Mouse (Mus musculus) heart, embryonic 14.5 days (tissue): ENCODE data around the gene Bmpr1b. TPM values are rescaled to one million over a fixed set of nuclear protein-coding genes. Genes with fewer than 3 reads are reported as not detected.

Experiments
- ATAC-seq: fragments of 200-750 bp; cut with Nextera tagmentation; 2 replicates; pipeline ENCODE4 v1.8.0; 2017; ENCODE audit warnings: low read depth, moderate TSS enrichment; ENCODE audit not compliant: insufficient number of reproducible peaks, insufficient read depth, low FRiP score
- H3K27ac ChIP-seq, 2 experiments: fragments of 200-500 bp in 1 of 2; fragments of 300-500 bp in 1 of 2; sonication (generic) in 1 of 2; replicated peaks in 1 of 2; 2 replicates each; pipeline ENCODE4 v1.5.1; 2012 to 2014; ENCODE audit warnings: low read depth in 2 of 2, low read length in 2 of 2, control low read depth in 1 of 2, mild to moderate bottlenecking in 1 of 2, mixed read lengths in 1 of 2; ENCODE audit not compliant: control insufficient read depth in 1 of 2, insufficient read depth in 1 of 2
- H3K27me3 ChIP-seq: fragments of 300-500 bp; sonication (generic); 2 replicates; pipeline ENCODE4 v1.6.1; 2014; ENCODE audit warnings: mild to moderate bottlenecking, low read length, control low read depth; ENCODE audit not compliant: control insufficient read depth, insufficient read depth
- H3K36me3 ChIP-seq: fragments of 300-500 bp; sonication (generic); 2 replicates; pipeline ENCODE4 v1.6.1; 2014; ENCODE audit warnings: mild to moderate bottlenecking, control low read depth, low read length, mixed read lengths; ENCODE audit not compliant: control insufficient read depth, insufficient read depth
- H3K4me1 ChIP-seq, 2 experiments: fragments of 200-500 bp in 1 of 2; fragments of 300-500 bp in 1 of 2; sonication (generic) in 1 of 2; 2 replicates each; pipeline ENCODE4 v1.6.1; 2012 to 2014; ENCODE audit warnings: low read length in 2 of 2, control low read depth in 1 of 2, mixed read lengths in 1 of 2; ENCODE audit not compliant: control insufficient read depth in 2 of 2, insufficient read depth in 2 of 2
- H3K4me2 ChIP-seq: fragments of 300-500 bp; sonication (generic); 2 replicates; pipeline ENCODE4 v1.6.1; 2014; ENCODE audit warnings: mild to moderate bottlenecking, low read length
- H3K4me3 ChIP-seq, 2 experiments: fragments of 200-500 bp in 1 of 2; fragments of 300-500 bp in 1 of 2; sonication (generic) in 1 of 2; 2 replicates each; pipeline ENCODE4 v1.5.1; 2012 to 2014; ENCODE audit warnings: low read length in 2 of 2, mild to moderate bottlenecking in 2 of 2, control low read depth in 1 of 2, low read depth in 1 of 2, moderate library complexity in 1 of 2; ENCODE audit not compliant: control insufficient read depth in 1 of 2, insufficient read depth in 1 of 2
- H3K9ac ChIP-seq: fragments of 300-500 bp; sonication (generic); 2 replicates; pipeline ENCODE4 v1.6.1; 2014; ENCODE audit warnings: mild to moderate bottlenecking, low read length
- H3K9me3 ChIP-seq: fragments of 300-500 bp; sonication (generic); 2 replicates; pipeline ENCODE4 v1.6.1; 2016; ENCODE audit warnings: low read length, control low read depth; ENCODE audit not compliant: control insufficient read depth
- WGBS: fragments of 180-500 bp; shearing (Covaris S2); extraction: QIAGEN DNeasy Blood & Tissue Kit; methylation state at CpG from one replicate; pipeline ENCODE4 v1.1.7; 2014; 5-methylcytosine and 5-hydroxymethylcytosine counted together
- polyA plus RNA-seq: library from polyadenylated mRNA; unstranded; fragments of >200 nt; fragmentation: Nextera tagmentation; extraction: Ambion mirVana; gene quantifications from 2 replicates; pipeline ENCODE4 v1.2.1, GENCODE M21; 2014

Gene Bmpr1b
- polyA plus RNA-seq, 1 experiment from 2014 or later, result 0.70 TPM

DNA sequence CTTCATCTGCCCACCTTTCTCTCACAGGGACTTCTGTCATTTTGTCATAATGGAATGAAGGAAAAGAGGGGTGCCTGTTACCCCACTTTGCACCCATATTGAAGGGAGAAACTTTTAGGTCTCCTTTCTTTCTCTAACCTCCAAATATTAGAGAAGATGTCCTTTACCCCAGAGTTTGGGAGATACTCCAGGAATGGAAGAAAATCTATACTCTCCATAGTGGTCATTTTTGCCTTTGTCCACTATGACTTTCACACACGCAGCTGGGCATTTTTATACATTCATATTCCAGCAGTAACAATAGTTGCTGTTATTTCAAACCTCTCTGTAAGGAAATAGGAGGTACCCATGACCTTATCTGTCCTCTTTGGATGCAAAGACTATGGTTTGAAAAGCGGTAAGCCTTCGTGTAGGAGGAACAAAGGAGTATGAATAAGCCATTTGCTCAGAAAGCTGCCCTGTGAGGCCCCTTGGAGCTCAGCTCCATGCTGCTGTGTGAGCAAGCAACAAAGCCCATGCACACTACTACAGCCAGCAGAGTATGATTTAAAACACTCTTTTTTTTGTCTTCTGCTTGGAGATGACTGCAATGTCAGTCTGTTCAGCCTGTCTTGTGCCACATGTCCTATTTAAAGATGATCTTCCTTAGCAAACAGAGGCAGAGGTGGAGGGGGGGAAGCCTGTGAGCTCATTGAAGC is 350.5 kb downstream of the Bmpr1b start:
- Histone ChIP-seq H3K4me3 (no peak overlapping the region), H3K9ac (no peak overlapping the region), H3K27ac (no peak overlapping the region), H3K4me1 (peaks cover 0 to 2% of the 10 kb centered on the region in 2 experiments; a peak in 1 of 4 replicates), H3K36me3 (no peaks in the 10 kb centered on the region), H3K4me2 (no peak overlapping the region), H3K9me3 (no peaks in the 10 kb centered on the region), H3K27me3 (no peaks in the 10 kb centered on the region)
- 36% methylated on average over 3 of the region's 3 CpGs for WGBS
- no peak for ATAC-seq

- no peak for ATAC-seq
- H3K9me3 ChIP-seq, result no peaks in the 10 kb centered on the region
- 73% methylated on average over 1 of the region's 1 CpGs for WGBS
Observed at GRCm38 (mm10) chr3:141814776-141815175, 354.4 kb downstream of the Bmpr1b start.

GRCm38 (mm10) chr3:141811348-141811747 is 357.9 kb downstream of the Bmpr1b start:
- H3K4me2 ChIP-seq, result no peak overlapping the region
- H3K27me3 ChIP-seq, result no peaks in the 10 kb centered on the region
- 14% methylated on average over 2 of the region's 2 CpGs for WGBS
- H3K9ac ChIP-seq, result no peak overlapping the region
- H3K4me1 ChIP-seq, result no peaks in the 10 kb centered on the region
- no peak overlapping the region for H3K4me3 ChIP-seq
- H3K9me3 ChIP-seq, result no peaks in the 10 kb centered on the region
- no peak overlapping the region for H3K27ac ChIP-seq
- no peak for ATAC-seq
- H3K36me3 ChIP-seq, result no peaks in the 10 kb centered on the region

More at GRCm38 (mm10) chr3:141814776-141815175, 354.4 kb downstream of the Bmpr1b start:
- Histone ChIP-seq H3K4me3 (no peak overlapping the region), H3K9ac (no peak overlapping the region), H3K36me3 (no peaks in the 10 kb centered on the region), H3K27ac (no peak overlapping the region), H3K4me1 (peaks cover 0 to 2% of the 10 kb centered on the region in 2 experiments; a peak in 1 of 4 replicates), H3K4me2 (no peak overlapping the region), H3K27me3 (no peaks in the 10 kb centered on the region)

DNA sequence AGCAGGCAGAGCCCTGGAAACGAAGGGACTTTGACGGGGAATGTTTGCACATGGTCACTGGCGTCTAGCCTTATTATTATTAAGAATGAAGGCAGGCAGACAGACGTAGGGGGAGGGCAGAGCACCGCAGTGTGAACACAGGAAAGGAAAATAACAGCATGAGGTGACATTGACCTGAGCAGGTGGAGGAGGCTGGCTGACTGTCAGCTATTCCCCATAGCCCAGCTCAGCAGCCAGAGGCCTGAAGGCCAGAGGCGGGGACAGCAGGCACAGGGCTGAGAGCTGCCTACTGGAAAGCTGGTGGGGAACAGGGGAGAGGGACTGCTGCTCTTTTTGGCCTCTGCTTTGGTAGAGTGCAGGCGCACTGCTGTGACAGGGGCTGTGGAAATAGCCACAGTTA is 358.3 kb downstream of the Bmpr1b start:
- ATAC-seq, result no peak
- Histone ChIP-seq H3K9ac (no peak overlapping the region), H3K27me3 (no peaks in the 10 kb centered on the region), H3K4me1 (no peaks in the 10 kb centered on the region), H3K4me2 (no peak overlapping the region), H3K27ac (no peak overlapping the region), H3K4me3 (no peak overlapping the region), H3K36me3 (no peaks in the 10 kb centered on the region), H3K9me3 (no peaks in the 10 kb centered on the region)
- 59% methylated on average over 7 of the region's 7 CpGs for WGBS

- no peaks in the 10 kb centered on the region for H3K9me3 ChIP-seq
- no peak overlapping the region for H3K4me3 ChIP-seq
- 62% methylated on average over 3 of the region's 3 CpGs for WGBS
- no peak overlapping the region for H3K4me2 ChIP-seq
- H3K36me3 ChIP-seq, result no peaks in the 10 kb centered on the region
- no peaks in the 10 kb centered on the region for H3K27me3 ChIP-seq
- no peak overlapping the region for H3K27ac ChIP-seq
- H3K9ac ChIP-seq, result no peak overlapping the region
- ATAC-seq, result no peak
- H3K4me1 ChIP-seq, result no peaks in the 10 kb centered on the region
Observed at GRCm38 (mm10) chr3:141809581-141809980, 359.6 kb downstream of the Bmpr1b start.

DNA sequence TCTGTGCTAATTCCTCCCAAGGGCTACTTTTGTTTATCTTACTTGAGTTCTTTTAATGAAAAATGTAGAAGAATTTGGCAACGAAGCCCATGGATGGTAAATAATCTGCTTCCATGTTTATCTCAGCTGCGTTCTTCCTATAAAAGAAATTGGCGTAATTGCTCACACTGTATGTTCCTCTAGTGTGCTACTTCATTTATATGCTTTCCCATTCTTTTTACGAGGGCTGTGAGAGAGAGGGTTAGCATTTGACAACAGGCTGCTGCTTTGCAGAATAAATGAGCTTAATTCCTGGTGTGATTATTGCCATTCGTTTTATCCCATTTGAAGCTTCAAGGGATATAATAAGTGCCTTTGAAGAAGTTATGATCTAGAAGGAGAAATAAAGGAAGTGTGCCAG is 365.1 kb downstream of the Bmpr1b start:
- no peak overlapping the region for H3K4me3 ChIP-seq
- no peak for ATAC-seq
- H3K27me3 ChIP-seq, result no peaks in the 10 kb centered on the region
- no peaks in the 10 kb centered on the region for H3K4me1 ChIP-seq
- no peaks in the 10 kb centered on the region for H3K9me3 ChIP-seq
- no peak overlapping the region for H3K4me2 ChIP-seq
- 72% methylated on average over 5 of the region's 5 CpGs for WGBS
- no peaks in the 10 kb centered on the region for H3K36me3 ChIP-seq
- H3K27ac ChIP-seq, result no peak overlapping the region
- no peak overlapping the region for H3K9ac ChIP-seq

DNA sequence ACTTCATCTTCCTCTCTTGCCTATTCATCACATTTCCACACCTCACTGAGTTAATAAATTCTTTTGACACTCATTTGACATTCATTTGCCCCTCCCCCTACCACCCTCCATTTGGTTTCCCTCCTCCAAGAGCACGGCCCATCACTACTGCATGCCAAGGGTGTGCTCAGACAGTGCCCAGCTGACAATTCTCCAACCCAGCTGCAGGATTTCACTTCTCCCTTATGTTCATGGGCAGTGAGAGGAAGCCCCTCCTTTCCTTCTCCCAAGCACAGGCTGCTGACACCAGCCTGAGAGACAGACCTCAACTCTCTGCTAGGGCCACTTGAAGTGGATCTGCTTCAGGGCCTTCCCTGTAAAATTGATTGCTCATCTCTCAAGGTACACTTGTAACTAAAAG is 371.4 kb downstream of the Bmpr1b start:
- H3K9me3 ChIP-seq, result no peaks in the 10 kb centered on the region
- no peak overlapping the region for H3K4me2 ChIP-seq
- H3K4me1 ChIP-seq, result no peaks in the 10 kb centered on the region
- WGBS, result 53% methylated on average over 1 of the region's 1 CpGs
- no peak overlapping the region for H3K9ac ChIP-seq
- H3K27ac ChIP-seq, result no peak overlapping the region
- no peaks in the 10 kb centered on the region for H3K36me3 ChIP-seq
- no peak for ATAC-seq
- no peak overlapping the region for H3K4me3 ChIP-seq
- H3K27me3 ChIP-seq, result no peaks in the 10 kb centered on the region

DNA sequence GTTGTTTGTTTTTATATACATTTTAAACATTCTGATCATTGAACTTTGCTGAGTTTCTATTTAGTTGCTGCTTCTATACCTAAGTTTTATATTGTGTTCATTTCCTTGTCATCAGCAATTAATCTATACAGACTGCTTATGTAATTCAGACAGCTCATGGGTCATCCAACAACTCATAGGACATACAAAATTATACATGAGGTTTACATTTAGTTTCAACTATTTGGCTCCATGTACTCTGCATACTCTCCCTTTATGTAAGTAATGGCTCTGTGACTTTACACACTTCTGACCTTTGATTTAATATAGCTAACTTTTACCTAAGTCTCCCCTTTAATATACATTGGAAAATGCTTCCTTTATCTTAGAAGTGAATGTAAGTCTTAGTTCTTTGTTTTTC is 371.9 kb downstream of the Bmpr1b start:
- Histone ChIP-seq H3K4me1 (no peaks in the 10 kb centered on the region), H3K27ac (no peak overlapping the region), H3K9me3 (no peaks in the 10 kb centered on the region), H3K4me2 (no peak overlapping the region), H3K27me3 (no peaks in the 10 kb centered on the region), H3K9ac (no peak overlapping the region), H3K36me3 (no peaks in the 10 kb centered on the region), H3K4me3 (no peak overlapping the region)
- ATAC-seq, result no peak
